Mouse (Mus musculus) macrophage (primary cell): ENCODE results near the gene Gm5767. TPM values are rescaled to one million over a fixed set of nuclear protein-coding genes. Genes with fewer than 3 reads are reported as not detected.

Experiments used
- H3K27ac ChIP-seq: fragments of 350-480 bp; formaldehyde crosslinking; 2 replicates; pipeline ENCODE4 v1.9.0; 2021
- H3K36me3 ChIP-seq: fragments of 350-480 bp; formaldehyde crosslinking; 2 replicates; pipeline ENCODE4 v1.9.0; 2021; ENCODE audit errors: inconsistent target
- H3K4me3 ChIP-seq: fragments of 350-480 bp; formaldehyde crosslinking; 2 replicates; pipeline ENCODE4 v1.9.0; 2021; ENCODE audit errors: inconsistent target
- H3K79me2 ChIP-seq: fragments of 350-480 bp; formaldehyde crosslinking; 2 replicates; pipeline ENCODE4 v1.9.0; 2021; ENCODE audit errors: inconsistent target
- WGBS: methylation state at CpG from one replicate; pipeline ENCODE4 v1.1.7; 2026; ENCODE audit warnings: inconsistent platforms; ENCODE audit not compliant: missing documents; 5-methylcytosine and 5-hydroxymethylcytosine counted together
- polyA plus RNA-seq: library from polyadenylated mRNA; stranded (reverse); fragments of 250-400 nt; gene quantifications from 3 replicates; pipeline ENCODE4 v1.2.4, GENCODE M21; 2018; ENCODE audit warnings: inconsistent platforms

Gm5767 gene
- polyA plus RNA-seq, 1 experiment from 2014 or later: not detected

- WGBS: 55% methylated on average over 8 of the region's 8 CpGs
- H3K27ac ChIP-seq: no peak overlapping the region
- H3K79me2 ChIP-seq: peaks cover 8% of the 10 kb centered on the region
- H3K4me3 ChIP-seq: no peak overlapping the region
- H3K36me3 ChIP-seq: no peaks in the 10 kb centered on the region
Observed at GRCm38 (mm10) chr16:8675559-8675958, 5.0 kb upstream of the Gm5767 start.

- WGBS: 78% methylated on average over 2 of the region's 2 CpGs
- Histone ChIP-seq H3K79me2 (peaks cover under 1% of the 10 kb centered on the region; the same call in 1 of the 2 replicates), H3K27ac (no peak overlapping the region), H3K4me3 (no peak overlapping the region), H3K36me3 (no peaks in the 10 kb centered on the region)
Observed at GRCm38 (mm10) chr16:8676228-8676627, 4.3 kb upstream of the Gm5767 start.

GRCm38 (mm10) chr16:8676800-8677199, 3.8 kb upstream of the Gm5767 start:
- WGBS: 60% methylated on average over 4 of the region's 4 CpGs
- Histone ChIP-seq H3K79me2 (no peaks in the 10 kb centered on the region), H3K4me3 (no peak overlapping the region)

GRCm38 (mm10) chr16:8678035-8678434, 2.5 kb upstream of the Gm5767 start:
- Histone ChIP-seq H3K4me3 (no peak overlapping the region), H3K27ac (no peak overlapping the region), H3K36me3 (no peaks in the 10 kb centered on the region), H3K79me2 (no peaks in the 10 kb centered on the region)
- 88% methylated on average over 5 of the region's 5 CpGs for WGBS

More at GRCm38 (mm10) chr16:8676800-8677199, 3.8 kb upstream of the Gm5767 start:
- H3K36me3 ChIP-seq: no peaks in the 10 kb centered on the region
- H3K27ac ChIP-seq: no peak overlapping the region

GRCm38 (mm10) chr16:8678676-8679075, 1.9 kb upstream of the Gm5767 start:
- no peak overlapping the region for H3K4me3 ChIP-seq
- H3K36me3 ChIP-seq: no peaks in the 10 kb centered on the region
- no peaks in the 10 kb centered on the region for H3K79me2 ChIP-seq
- 79% methylated on average over 4 of the region's 4 CpGs for WGBS
- H3K27ac ChIP-seq: no peak overlapping the region

DNA sequence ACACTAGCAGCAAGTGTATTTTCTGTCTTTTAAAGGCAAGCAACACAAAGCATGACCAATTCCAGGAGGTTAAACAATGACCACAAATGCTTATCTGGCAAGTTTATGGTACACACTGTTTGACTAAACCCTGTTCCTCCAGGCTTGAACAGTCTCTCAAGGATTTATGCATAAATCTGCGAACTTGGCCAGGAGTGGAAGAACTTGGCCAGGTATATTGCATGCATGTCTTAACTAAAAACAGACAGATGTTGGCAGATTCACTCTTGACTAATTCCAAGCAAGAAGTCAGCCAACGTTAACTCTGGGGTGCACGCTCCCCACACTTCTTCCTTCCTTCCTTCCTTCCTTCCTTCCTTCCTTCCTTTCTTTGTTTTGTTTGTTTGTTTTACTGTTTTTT, 790 bp upstream of the Gm5767 start:
- Histone ChIP-seq H3K36me3 (no peaks in the 10 kb centered on the region), H3K27ac (no peak overlapping the region), H3K4me3 (no peak overlapping the region), H3K79me2 (no peaks in the 10 kb centered on the region)
- 69% methylated on average over 3 of the region's 3 CpGs for WGBS

GRCm38 (mm10) chr16:8685087-8685486, 4.5 kb downstream of the Gm5767 start:
- H3K4me3 ChIP-seq: no peak overlapping the region
- 77% methylated on average over 4 of the region's 4 CpGs for WGBS
- no peak overlapping the region for H3K27ac ChIP-seq
- no peaks in the 10 kb centered on the region for H3K79me2 ChIP-seq
- peaks cover 15% of the 10 kb centered on the region for H3K36me3 ChIP-seq

GRCm38 (mm10) chr16:8686121-8686870, 5.7 kb downstream of the Gm5767 start:
- no peak overlapping the region for H3K27ac ChIP-seq
- 81% methylated on average over 6 of the region's 7 CpGs for WGBS
- peaks cover 26% of the 10 kb centered on the region for H3K36me3 ChIP-seq
- no peaks in the 10 kb centered on the region for H3K79me2 ChIP-seq
- no peak overlapping the region for H3K4me3 ChIP-seq

GRCm38 (mm10) chr16:8686871-8687535, 6.4 kb downstream of the Gm5767 start:
- H3K27ac ChIP-seq: no peak overlapping the region
- H3K4me3 ChIP-seq: no peak overlapping the region
- H3K79me2 ChIP-seq: no peaks in the 10 kb centered on the region
- H3K36me3 ChIP-seq: peaks cover 33% of the 10 kb centered on the region
- WGBS: 93% methylated on average over 11 of the region's 11 CpGs

DNA sequence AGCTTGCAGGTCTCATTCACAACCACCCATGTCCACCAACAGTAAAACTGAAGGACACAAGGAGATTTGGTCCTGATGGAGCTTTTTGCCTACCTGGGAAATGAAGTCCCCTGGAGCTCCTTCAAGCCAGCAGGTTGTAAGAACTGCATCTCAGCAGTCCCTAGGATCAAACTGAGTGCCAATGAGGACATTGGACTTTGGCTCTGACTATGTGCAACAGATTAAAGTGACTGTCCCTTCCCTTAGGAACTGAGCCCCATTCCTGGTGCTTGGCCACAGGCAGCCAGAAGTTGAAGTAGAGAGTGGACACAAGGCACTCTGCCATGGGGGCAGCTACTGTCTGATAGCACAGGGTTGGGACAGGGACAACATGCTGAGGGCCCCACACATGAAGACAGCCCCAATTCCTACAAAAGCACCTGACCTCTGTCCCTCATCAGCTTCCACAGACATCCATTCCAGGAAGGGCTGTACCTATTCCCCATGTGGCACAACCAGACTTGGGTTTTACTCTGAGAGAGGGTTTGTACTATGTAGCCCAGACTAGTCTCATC, 7.1 kb downstream of the Gm5767 start:
- Histone ChIP-seq H3K27ac (no peak overlapping the region), H3K36me3 (peaks cover 39% of the 10 kb centered on the region), H3K4me3 (no peak overlapping the region), H3K79me2 (no peaks in the 10 kb centered on the region)

DNA sequence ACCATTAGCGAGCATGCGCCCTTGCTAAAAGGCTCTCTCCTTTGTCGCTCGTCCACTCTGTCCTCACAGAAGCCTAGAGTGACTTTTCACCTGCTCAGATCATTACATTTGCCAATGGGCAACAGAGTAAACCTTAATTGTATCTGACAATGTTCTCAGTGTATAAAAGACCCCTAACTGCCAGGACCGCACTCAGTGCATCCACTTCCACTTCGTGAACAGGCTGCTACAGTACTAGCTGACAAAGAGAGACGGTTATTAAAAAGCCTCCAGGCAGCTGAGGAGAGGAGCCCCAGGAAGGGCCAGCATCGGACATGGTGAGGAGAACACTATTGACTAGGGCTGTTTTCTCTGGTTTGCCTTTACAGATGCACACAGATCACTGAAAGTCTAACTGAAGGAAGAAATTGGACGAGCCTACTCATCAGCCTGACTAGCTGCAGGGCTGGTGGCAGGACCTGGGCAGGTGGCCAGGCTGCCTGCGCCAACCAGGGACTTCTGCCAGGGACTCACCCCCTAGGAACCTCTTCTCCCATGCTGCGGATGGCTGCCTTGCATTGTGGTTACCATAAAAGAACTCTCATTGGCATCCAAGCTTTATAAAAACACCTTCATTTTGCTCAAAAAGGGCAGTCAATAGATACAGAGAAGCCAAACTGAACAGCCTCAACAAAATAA, 9.5 kb downstream of the Gm5767 start:
- H3K4me3 ChIP-seq: no peak overlapping the region
- H3K27ac ChIP-seq: no peak overlapping the region
- no peaks in the 10 kb centered on the region for H3K79me2 ChIP-seq
- H3K36me3 ChIP-seq: peaks cover 64% of the 10 kb centered on the region
- WGBS: 82% methylated on average over 11 of the region's 11 CpGs

- Histone ChIP-seq H3K79me2 (no peaks in the 10 kb centered on the region), H3K27ac (no peak overlapping the region), H3K4me3 (no peak overlapping the region), H3K36me3 (peaks cover 74% of the 10 kb centered on the region)
- WGBS: 88% methylated on average over 7 of the region's 7 CpGs
Observed at GRCm38 (mm10) chr16:8691206-8691605, 10.6 kb downstream of the Gm5767 start.

GRCm38 (mm10) chr16:8699556-8699955, 19.0 kb downstream of the Gm5767 start:
- no peak overlapping the region for H3K4me3 ChIP-seq
- peaks cover 97% of the 10 kb centered on the region for H3K36me3 ChIP-seq
- WGBS: 93% methylated on average over 8 of the region's 8 CpGs
- no peak overlapping the region for H3K27ac ChIP-seq
- H3K79me2 ChIP-seq: no peaks in the 10 kb centered on the region; the same call in 1 of the 2 replicates

DNA sequence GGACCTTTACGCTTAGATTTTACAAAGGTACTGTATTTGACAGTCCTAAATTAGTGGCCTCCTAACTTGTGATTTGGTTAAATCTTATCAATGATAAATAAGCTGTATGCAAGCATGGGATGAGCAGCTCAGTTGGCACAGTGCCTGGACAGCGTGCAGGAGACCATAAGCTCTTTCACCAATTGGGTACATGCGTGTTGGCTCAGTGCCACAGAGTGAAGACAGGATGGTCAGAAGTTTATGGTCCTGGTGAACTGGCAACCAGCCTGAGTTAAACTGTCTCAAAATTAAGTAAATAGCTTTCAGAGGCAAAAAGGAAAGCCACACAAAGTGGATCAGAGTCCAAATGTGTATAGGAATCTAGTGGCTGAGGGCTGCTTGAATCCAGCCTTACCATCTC, 20.0 kb downstream of the Gm5767 start:
- no peak overlapping the region for H3K4me3 ChIP-seq
- 91% methylated on average over 3 of the region's 3 CpGs for WGBS
- H3K36me3 ChIP-seq: peaks cover 97% of the 10 kb centered on the region
- H3K79me2 ChIP-seq: peaks cover under 1% of the 10 kb centered on the region; the same call in 1 of the 2 replicates
- H3K27ac ChIP-seq: no peak overlapping the region

DNA sequence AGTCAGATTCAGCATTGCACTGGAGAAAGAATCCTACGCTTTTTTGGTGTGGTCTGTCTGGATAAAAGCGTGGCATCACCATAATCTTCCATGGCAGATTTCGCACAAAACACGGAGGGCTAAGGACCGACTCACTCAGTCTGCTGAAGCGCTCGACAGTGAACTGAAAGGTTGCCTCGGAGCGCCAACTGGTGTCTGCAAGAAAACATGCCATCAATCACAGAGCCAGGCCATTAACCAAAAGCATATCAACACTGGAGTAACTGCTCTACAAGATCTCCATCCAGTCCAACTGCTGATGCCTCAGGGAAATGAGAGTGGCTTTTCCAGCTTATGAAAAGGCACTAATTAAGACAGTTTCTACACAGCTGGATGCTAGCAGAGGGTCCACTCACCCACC, 31.4 kb downstream of the Gm5767 start:
- Histone ChIP-seq H3K4me3 (no peak overlapping the region), H3K36me3 (peaks cover 90% of the 10 kb centered on the region), H3K79me2 (peaks cover 88% of the 10 kb centered on the region), H3K27ac (no peak overlapping the region)
- 94% methylated on average over 8 of the region's 9 CpGs for WGBS
